Mouse (Mus musculus): ENCODE measurements at regions not wholly inside any gene's neighbourhood (a gene's known extent, or its start where the extent isn't known, plus 50 kb on each side); places are given as distances from the start of the nearest gene placed in this dataset.

GRCm38 (mm10) chr13:10741391-10741790 lies 380.7 kb upstream of the Chrm3 start:
- no peak for ATAC-seq (replicated peaks; ENCODE audit: insufficient number of reproducible peaks, low FRiP score, low TSS enrichment, poor library complexity, severe bottlenecking)

GRCm38 (mm10) chr13:10725745-10726171 lies 365.1 kb upstream of the Chrm3 start:
- ATAC-seq (replicated peaks; ENCODE audit: insufficient number of reproducible peaks, low FRiP score, low TSS enrichment, poor library complexity, severe bottlenecking), result no peak

- no peak for ATAC-seq (replicated peaks; ENCODE audit: insufficient number of reproducible peaks, low FRiP score, low TSS enrichment, poor library complexity, severe bottlenecking)
These were observed 364.7 kb upstream of the Chrm3 start for GRCm38 (mm10) chr13:10725335-10725734.

GRCm38 (mm10) chr13:10720639-10721038 lies 360.0 kb upstream of the Chrm3 start:
- no peak for ATAC-seq (replicated peaks; ENCODE audit: insufficient number of reproducible peaks, low FRiP score, low TSS enrichment, poor library complexity, severe bottlenecking)

GRCm38 (mm10) chr13:10711451-10711850 lies 350.8 kb upstream of the Chrm3 start:
- ATAC-seq (replicated peaks; ENCODE audit: insufficient number of reproducible peaks, low FRiP score, low TSS enrichment, poor library complexity, severe bottlenecking), result no peak

GRCm38 (mm10) chr13:10710909-10711308 lies 350.3 kb upstream of the Chrm3 start:
- no peak for ATAC-seq (replicated peaks; ENCODE audit: insufficient number of reproducible peaks, low FRiP score, low TSS enrichment, poor library complexity, severe bottlenecking)

GRCm38 (mm10) chr13:10697146-10697545 lies 336.5 kb upstream of the Chrm3 start:
- ATAC-seq (replicated peaks; ENCODE audit: insufficient number of reproducible peaks, low FRiP score, low TSS enrichment, poor library complexity, severe bottlenecking), result no peak

GRCm38 (mm10) chr13:10696181-10696977 lies 335.7 kb upstream of the Chrm3 start:
- ATAC-seq (replicated peaks; ENCODE audit: insufficient number of reproducible peaks, low FRiP score, low TSS enrichment, poor library complexity, severe bottlenecking), result no peak

- ATAC-seq (replicated peaks; ENCODE audit: insufficient number of reproducible peaks, low FRiP score, low TSS enrichment, poor library complexity, severe bottlenecking), result no peak
These were observed 330.7 kb upstream of the Chrm3 start for GRCm38 (mm10) chr13:10691307-10691706.

- no peak for ATAC-seq (replicated peaks; ENCODE audit: insufficient number of reproducible peaks, low FRiP score, low TSS enrichment, poor library complexity, severe bottlenecking)
These were observed 326.7 kb upstream of the Chrm3 start for GRCm38 (mm10) chr13:10687379-10687778.

GRCm38 (mm10) chr13:10654086-10654422 lies 293.4 kb upstream of the Chrm3 start:
- ATAC-seq (replicated peaks; ENCODE audit: insufficient number of reproducible peaks, low FRiP score, low TSS enrichment, poor library complexity, severe bottlenecking), result no peak

- ATAC-seq (replicated peaks; ENCODE audit: insufficient number of reproducible peaks, low FRiP score, low TSS enrichment, poor library complexity, severe bottlenecking), result no peak
These were observed 292.9 kb upstream of the Chrm3 start for GRCm38 (mm10) chr13:10653376-10654085.

- ATAC-seq (replicated peaks; ENCODE audit: insufficient number of reproducible peaks, low FRiP score, low TSS enrichment, poor library complexity, severe bottlenecking), result no peak
These were observed 276.2 kb upstream of the Chrm3 start for GRCm38 (mm10) chr13:10636859-10637258.

GRCm38 (mm10) chr13:10630467-10630866 lies 269.8 kb upstream of the Chrm3 start:
- no peak for ATAC-seq (replicated peaks; ENCODE audit: insufficient number of reproducible peaks, low FRiP score, low TSS enrichment, poor library complexity, severe bottlenecking)

GRCm38 (mm10) chr13:10619661-10620060 lies 259.0 kb upstream of the Chrm3 start:
- no peak for ATAC-seq (replicated peaks; ENCODE audit: insufficient number of reproducible peaks, low FRiP score, low TSS enrichment, poor library complexity, severe bottlenecking)

- ATAC-seq (replicated peaks; ENCODE audit: insufficient number of reproducible peaks, low FRiP score, low TSS enrichment, poor library complexity, severe bottlenecking), result no peak
These were observed 257.8 kb upstream of the Chrm3 start for GRCm38 (mm10) chr13:10618421-10618954.

- no peak for ATAC-seq (replicated peaks; ENCODE audit: insufficient number of reproducible peaks, low FRiP score, low TSS enrichment, poor library complexity, severe bottlenecking)
These were observed 214.3 kb upstream of the Chrm3 start for GRCm38 (mm10) chr13:10574951-10575350.

- no peak for ATAC-seq (replicated peaks; ENCODE audit: insufficient number of reproducible peaks, low FRiP score, low TSS enrichment, poor library complexity, severe bottlenecking)
These were observed 206.2 kb upstream of the Chrm3 start for GRCm38 (mm10) chr13:10566825-10567224.

- ATAC-seq (replicated peaks; ENCODE audit: insufficient number of reproducible peaks, low FRiP score, low TSS enrichment, poor library complexity, severe bottlenecking), result no peak
These were observed 196.9 kb upstream of the Chrm3 start for GRCm38 (mm10) chr13:10557559-10557958.

- no peak for ATAC-seq (replicated peaks; ENCODE audit: insufficient number of reproducible peaks, low FRiP score, low TSS enrichment, poor library complexity, severe bottlenecking)
These were observed 193.9 kb upstream of the Chrm3 start for GRCm38 (mm10) chr13:10554595-10554994.
